Mouse (Mus musculus): ENCODE results near the gene Zbtb9.

GRCm38 (mm10) chr17:27056170-27056569 lies 83.2 kb downstream of the Zbtb9 start:
- TF ChIP-seq CTCF (IDR thresholded peaks at IDR 0.05; ENCODE audit: low read depth) (no peak), EP300 (IDR thresholded peaks at IDR 0.05; ENCODE audit: low read depth) (no peak)

All from liver, embryonic 14.5 days (tissue).